Mouse (Mus musculus): ENCODE data around the gene Mrpl42.

GRCm38 (mm10) chr10:95545051-95545450, 43.3 kb upstream of the Mrpl42 start:
- TF ChIP-seq POLR2A (IDR thresholded peaks at IDR 0.05; ENCODE audit: borderline replicate concordance, extremely low read depth, insufficient read depth, insufficient read length, poor library complexity, severe bottlenecking), result no peak
- TF ChIP-seq CTCF (IDR thresholded peaks at IDR 0.05; ENCODE audit: borderline replicate concordance, extremely low read depth, insufficient read depth, insufficient read length), result no peak

All from brain, embryonic 14.5 days (tissue).